Mouse (Mus musculus) hindbrain, postnatal 0 days (tissue): ENCODE measurements around the gene Ahnak. TPM values are rescaled to one million over a fixed set of nuclear protein-coding genes. Genes with fewer than 3 reads are reported as not detected.

Source experiments
- ATAC-seq: fragments of 200-750 bp; cut with Nextera tagmentation; 2 replicates; pipeline ENCODE4 v1.8.0; 2017; ENCODE audit warnings: mild to moderate bottlenecking, moderate TSS enrichment, moderate library complexity
- DNase-seq: peaks from one replicate; pipeline ENCODE4 v3.0.0-alpha.2; 2015; ENCODE audit warnings: low spot score
- H3K27ac ChIP-seq: fragments of 300-500 bp; sonication (generic); 2 replicates; pipeline ENCODE4 v1.5.1; 2014; ENCODE audit warnings: mild to moderate bottlenecking
- H3K27me3 ChIP-seq: fragments of 300-500 bp; sonication (generic); 2 replicates; pipeline ENCODE4 v1.6.1; 2014; ENCODE audit warnings: low read length, mixed read lengths; ENCODE audit not compliant: insufficient read depth
- H3K36me3 ChIP-seq: fragments of 300-500 bp; sonication (generic); 2 replicates; pipeline ENCODE4 v1.6.1; 2014; ENCODE audit warnings: low read length, mixed read lengths; ENCODE audit not compliant: insufficient read depth
- H3K4me1 ChIP-seq: fragments of 300-500 bp; sonication (generic); 2 replicates; pipeline ENCODE4 v1.6.1; 2014; ENCODE audit warnings: antibody characterized with exemption, low read length, mixed read lengths; ENCODE audit not compliant: insufficient read depth
- H3K4me2 ChIP-seq: fragments of 300-500 bp; sonication (generic); 2 replicates; pipeline ENCODE4 v1.6.1; 2014; ENCODE audit warnings: low read depth, mild to moderate bottlenecking, low read length, moderate library complexity, mixed read lengths
- H3K4me3 ChIP-seq: fragments of 300-500 bp; sonication (generic); 2 replicates; pipeline ENCODE4 v1.5.1; 2014; ENCODE audit warnings: low read length
- H3K9ac ChIP-seq: fragments of 300-500 bp; sonication (generic); replicated peaks from 2 replicates; pipeline ENCODE4 v1.6.1; 2014; ENCODE audit warnings: mild to moderate bottlenecking, low read length, moderate library complexity, mixed read lengths
- H3K9me3 ChIP-seq: fragments of 300-500 bp; sonication (generic); 2 replicates; pipeline ENCODE4 v1.6.1; 2016; ENCODE audit warnings: low read length, mixed read lengths
- CTCF ChIP-seq: IDR thresholded peaks from 2 replicates; pipeline ENCODE4 v1.5.1; 2016; ENCODE audit warnings: antibody characterized with exemption, control low read depth, low read depth
- WGBS: fragments of 180-500 bp; shearing (Covaris S2); extraction: QIAGEN DNeasy Blood & Tissue Kit; methylation state at CpG from one replicate; pipeline ENCODE4 v1.1.7; 2014; 5-methylcytosine and 5-hydroxymethylcytosine counted together
- polyA plus RNA-seq: library from polyadenylated mRNA; unstranded; fragments of >200 nt; fragmentation: Nextera tagmentation; extraction: Ambion mirVana; gene quantifications from 2 replicates; pipeline ENCODE4 v1.2.1, GENCODE M21; 2015
- total RNA-seq: library from RNA; depleted of rRNA; stranded (reverse); fragments of >200 nt; gene quantifications from 2 replicates; pipeline ENCODE4 v1.2.3, GENCODE M21; 2014

Gene Ahnak
- total and polyA plus RNA-seq, 2 experiments from 2014 or later, result 6.1 to 11.2 TPM

GRCm38 (mm10) chr19:8991871-8992735 is 3.0 kb downstream of the Ahnak start:
- H3K4me2 ChIP-seq, result peak overlapping the region; percentile 31; the same call in 1 of the 2 replicates
- DNase-seq (no peak), ATAC-seq (no peak)
- H3K9ac ChIP-seq, result peak overlapping the region; percentile 28; the same call in 1 of the 2 replicates
- no peak overlapping the region for H3K27ac ChIP-seq
- no peaks in the 10 kb centered on the region for H3K9me3 ChIP-seq
- H3K4me1 ChIP-seq, result 0 out of 2 replicates have a peak, but pooled peaks cover 3% of the 10 kb centered on the region
- TF ChIP-seq CTCF, result no peak
- WGBS, result 79% methylated on average over 13 of the region's 13 CpGs
- peaks cover 14% of the 10 kb centered on the region; the same call in 1 of the 2 replicates for H3K27me3 ChIP-seq
- no peak overlapping the region for H3K4me3 ChIP-seq
- H3K36me3 ChIP-seq, result no peaks in the 10 kb centered on the region

GRCm38 (mm10) chr19:8992769-8993624 is 3.9 kb downstream of the Ahnak start:
- Histone ChIP-seq H3K4me2 (peak overlapping the region; percentile 31; the same call in 1 of the 2 replicates), H3K4me3 (no peak overlapping the region), H3K4me1 (0 out of 2 replicates have a peak, but pooled peaks cover 3% of the 10 kb centered on the region), H3K36me3 (no peaks in the 10 kb centered on the region), H3K27ac (no peak overlapping the region), H3K9ac (peak overlapping the region; percentile 28; the same call in 1 of the 2 replicates), H3K27me3 (peaks cover 14% of the 10 kb centered on the region; the same call in 1 of the 2 replicates), H3K9me3 (no peaks in the 10 kb centered on the region)
- WGBS, result 35% methylated on average over 12 of the region's 12 CpGs
- peak; percentile 73 for ATAC-seq
- DNase-seq, result peak; percentile 78
- TF ChIP-seq CTCF, result peak; percentile 84

- 61% methylated on average over 2 of the region's 2 CpGs for WGBS
- TF ChIP-seq CTCF, result no peak
- peaks cover 10% of the 10 kb centered on the region; the same call in 1 of the 2 replicates for H3K27me3 ChIP-seq
- no peaks in the 10 kb centered on the region for H3K36me3 ChIP-seq
- no peak overlapping the region for H3K4me2 ChIP-seq
- 0 out of 2 replicates have a peak, but pooled peaks cover 3% of the 10 kb centered on the region for H3K4me1 ChIP-seq
- no peak overlapping the region for H3K9ac ChIP-seq
- H3K27ac ChIP-seq, result no peak overlapping the region
- no peak for ATAC-seq
- H3K9me3 ChIP-seq, result no peaks in the 10 kb centered on the region
- no peak overlapping the region for H3K4me3 ChIP-seq
- DNase-seq, result no peak
Observed at GRCm38 (mm10) chr19:8993625-8993912, 4.5 kb downstream of the Ahnak start.

GRCm38 (mm10) chr19:8994813-8995607 is 5.9 kb downstream of the Ahnak start:
- no peaks in the 10 kb centered on the region for H3K27me3 ChIP-seq
- no peak overlapping the region for H3K4me2 ChIP-seq
- no peak for TF ChIP-seq CTCF
- no peak overlapping the region for H3K27ac ChIP-seq
- H3K9ac ChIP-seq, result no peak overlapping the region
- no peaks in the 10 kb centered on the region for H3K4me1 ChIP-seq
- DNase-seq, result no peak
- 86% methylated on average over 10 of the region's 10 CpGs for WGBS
- H3K9me3 ChIP-seq, result no peaks in the 10 kb centered on the region
- H3K4me3 ChIP-seq, result no peak overlapping the region
- ATAC-seq, result no peak
- no peaks in the 10 kb centered on the region for H3K36me3 ChIP-seq

GRCm38 (mm10) chr19:8996601-8997000 is 7.5 kb downstream of the Ahnak start:
- TF ChIP-seq CTCF, result no peak
- no peaks in the 10 kb centered on the region for H3K36me3 ChIP-seq
- H3K27me3 ChIP-seq, result no peaks in the 10 kb centered on the region
- H3K9ac ChIP-seq, result no peak overlapping the region
- no peaks in the 10 kb centered on the region for H3K9me3 ChIP-seq
- ATAC-seq, result no peak
- H3K4me2 ChIP-seq, result no peak overlapping the region
- no peak overlapping the region for H3K27ac ChIP-seq
- no peak overlapping the region for H3K4me3 ChIP-seq
- WGBS, result 91% methylated on average over 6 of the region's 6 CpGs
- no peak for DNase-seq
- no peaks in the 10 kb centered on the region for H3K4me1 ChIP-seq

- WGBS, result 59% methylated on average over 4 of the region's 4 CpGs
Observed at GRCm38 (mm10) chr19:8997546-8997945, 8.5 kb downstream of the Ahnak start.

More at GRCm38 (mm10) chr19:8997546-8997945, 8.5 kb downstream of the Ahnak start:
- Histone ChIP-seq H3K4me1 (no peaks in the 10 kb centered on the region), H3K9ac (no peak overlapping the region), H3K27ac (0 out of 2 replicates have a peak overlapping the region, but pooled peaks have one; percentile 2), H3K36me3 (no peaks in the 10 kb centered on the region), H3K4me2 (no peak overlapping the region), H3K27me3 (no peaks in the 10 kb centered on the region), H3K9me3 (no peaks in the 10 kb centered on the region), H3K4me3 (no peak overlapping the region)
- TF ChIP-seq CTCF, result no peak
- peak; percentile 75 for DNase-seq
- peak; percentile 78 for ATAC-seq
